Mouse (Mus musculus) MEL (cell line): ENCODE data around the gene Btbd10. TPM values are rescaled to one million over a fixed set of nuclear protein-coding genes. Genes with fewer than 3 reads are reported as not detected.
A peak's percentile ranks its signal among the peaks of the same experiment; 100 is the strongest.

Experiments
- DNase-seq: peaks from one replicate; pipeline ENCODE4 v3.0.0; 2011; ENCODE audit warnings: low read depth, low spot score
- H3K27ac ChIP-seq: 2 replicates; pipeline ENCODE4 v1.5.1; 2012; ENCODE audit warnings: low read depth, mild to moderate bottlenecking, control low read depth, low read length, moderate library complexity; ENCODE audit not compliant: control insufficient read depth
- H3K27me3 ChIP-seq, 2 experiments: fragments of 150-350 bp in 1 of 2; sonication (generic) in 1 of 2; 2 replicates each; pipeline ENCODE4 v1.6.1; 2012; ENCODE audit warnings: low read length in 2 of 2, mild to moderate bottlenecking in 2 of 2, improper control_type of control experiment in 1 of 2, moderate library complexity in 1 of 2; ENCODE audit not compliant: insufficient read depth in 2 of 2, control insufficient read depth in 1 of 2
- H3K36me3 ChIP-seq, 2 experiments: 2 replicates each; pipeline ENCODE4 v1.6.1; 2012 to 2014; ENCODE audit warnings: low read length in 2 of 2, improper control_type of control experiment in 1 of 2, inconsistent platforms in 1 of 2, mild to moderate bottlenecking in 1 of 2; ENCODE audit not compliant: insufficient read depth in 2 of 2, control insufficient read depth in 1 of 2
- H3K4me1 ChIP-seq, 2 experiments: fragments of 150-350 bp in 1 of 2; sonication (generic) in 1 of 2; 2 replicates each; pipeline ENCODE4 v1.6.1; 2012; ENCODE audit warnings: low read length in 2 of 2, improper control_type of control experiment in 1 of 2, mild to moderate bottlenecking in 1 of 2; ENCODE audit not compliant: insufficient read depth in 2 of 2, control insufficient read depth in 1 of 2
- H3K4me3 ChIP-seq, 2 experiments: fragments of 150-350 bp in 1 of 2; sonication (generic) in 1 of 2; 2 replicates each; pipeline ENCODE4 v1.5.1; 2012; ENCODE audit warnings: low read depth in 2 of 2, low read length in 2 of 2, mild to moderate bottlenecking in 2 of 2, moderate library complexity in 2 of 2, control low read depth in 1 of 2, improper control_type of control experiment in 1 of 2; ENCODE audit not compliant: control insufficient read depth in 1 of 2, insufficient read depth in 1 of 2
- H3K79me2 ChIP-seq: 2 replicates; pipeline ENCODE4 v1.6.1; 2012; ENCODE audit warnings: mild to moderate bottlenecking, low read length, moderate library complexity; ENCODE audit not compliant: control insufficient read depth, poor library complexity, insufficient read depth
- H3K9ac ChIP-seq: 2 replicates; pipeline ENCODE4 v1.6.1; 2012; ENCODE audit warnings: low read depth, mild to moderate bottlenecking, control low read depth, low read length, moderate library complexity; ENCODE audit not compliant: control insufficient read depth, poor library complexity, severe bottlenecking
- H3K9me3 ChIP-seq: fragments of 150-350 bp; sonication (generic); replicated peaks from 2 replicates; pipeline ENCODE4 v1.6.1; 2012; ENCODE audit warnings: mild to moderate bottlenecking, low read length, improper control_type of control experiment, moderate library complexity; ENCODE audit not compliant: insufficient read depth
- BHLHE40 ChIP-seq: IDR thresholded peaks from 2 replicates; pipeline ENCODE4 v1.6.1; 2012; ENCODE audit warnings: low read depth, mild to moderate bottlenecking, inconsistent platforms, low read length, improper control_type of control experiment, borderline replicate concordance
- CHD2 ChIP-seq: IDR thresholded peaks from 2 replicates; pipeline ENCODE4 v1.6.1; 2011; ENCODE audit warnings: low read length, improper control_type of control experiment
- CTCF ChIP-seq, 3 experiments: IDR thresholded peaks in 2 of 3; conservative IDR thresholded peaks in 1 of 3; 2 replicates each; pipeline ENCODE4 v1.5.1; 2011 to 2012; ENCODE audit warnings: low read length in 3 of 3, low read depth in 2 of 3, mild to moderate bottlenecking in 2 of 3, improper control_type of control experiment in 1 of 3, inconsistent platforms in 1 of 3, mixed read lengths in 1 of 3, moderate library complexity in 1 of 3; ENCODE audit not compliant: control insufficient read depth in 1 of 3, insufficient read depth in 1 of 3, poor library complexity in 1 of 3, severe bottlenecking in 1 of 3
- ELF1 ChIP-seq: IDR thresholded peaks from 2 replicates; pipeline ENCODE4 v1.6.1; 2014; ENCODE audit warnings: low read depth, mild to moderate bottlenecking, inconsistent platforms, low read length, improper control_type of control experiment, moderate library complexity
- EP300 ChIP-seq, 2 experiments: IDR thresholded peaks; 2 replicates each; pipeline ENCODE4 v1.6.1; 2011; ENCODE audit warnings: improper control_type of control experiment in 2 of 2, low read length in 2 of 2, low read depth in 1 of 2, mild to moderate bottlenecking in 1 of 2
- ETS1 ChIP-seq: IDR thresholded peaks from 2 replicates; pipeline ENCODE4 v1.6.1; 2012; ENCODE audit warnings: low read depth, mild to moderate bottlenecking, inconsistent platforms, low read length, improper control_type of control experiment, moderate library complexity
- GABPA ChIP-seq: IDR thresholded peaks from 2 replicates; pipeline ENCODE4 v1.6.1; 2012; ENCODE audit warnings: low read depth, mild to moderate bottlenecking, inconsistent platforms, low read length, improper control_type of control experiment, moderate library complexity
- GATA1 ChIP-seq: IDR thresholded peaks from 2 replicates; pipeline ENCODE4 v1.6.1; 2011; ENCODE audit warnings: low read depth, low read length, improper control_type of control experiment
- HCFC1 ChIP-seq: IDR thresholded peaks from 2 replicates; pipeline ENCODE4 v1.6.1; 2012; ENCODE audit warnings: low read depth, mild to moderate bottlenecking, inconsistent platforms, low read length, improper control_type of control experiment, moderate library complexity
- MXI1 ChIP-seq: IDR thresholded peaks from 2 replicates; pipeline ENCODE4 v1.6.1; 2011; ENCODE audit warnings: mild to moderate bottlenecking, low read depth, low read length, improper control_type of control experiment
- MYC ChIP-seq: IDR thresholded peaks from 2 replicates; pipeline ENCODE4 v1.6.1; 2011; ENCODE audit warnings: low read depth, mild to moderate bottlenecking, low read length, improper control_type of control experiment, moderate library complexity
- NELFE ChIP-seq: IDR thresholded peaks from 2 replicates; pipeline ENCODE4 v1.6.1; 2011; ENCODE audit warnings: low read depth, low read length, improper control_type of control experiment
- NRF1 ChIP-seq: IDR thresholded peaks from 2 replicates; pipeline ENCODE4 v1.6.1; 2014; ENCODE audit warnings: low read depth, mild to moderate bottlenecking, inconsistent platforms, low read length, improper control_type of control experiment, moderate library complexity; ENCODE audit not compliant: poor library complexity, insufficient read depth, severe bottlenecking
- POLR2A ChIP-seq, 2 experiments: IDR thresholded peaks; 2 replicates each; pipeline ENCODE4 v1.6.1; 2011 to 2012; ENCODE audit warnings: low read length in 2 of 2, mild to moderate bottlenecking in 2 of 2, control low read depth in 1 of 2, improper control_type of control experiment in 1 of 2, low read depth in 1 of 2, moderate library complexity in 1 of 2; ENCODE audit not compliant: control insufficient read depth in 1 of 2, insufficient read depth in 1 of 2, poor library complexity in 1 of 2
- POLR2AphosphoS2 ChIP-seq: IDR thresholded peaks from 2 replicates; pipeline ENCODE4 v1.6.1; 2011; ENCODE audit warnings: low read length, improper control_type of control experiment
- POLR2AphosphoS5 ChIP-seq: IDR thresholded peaks from 2 replicates; pipeline ENCODE4 v1.6.1; 2012; ENCODE audit warnings: low read depth, borderline replicate concordance, mild to moderate bottlenecking, inconsistent platforms, low read length, moderate library complexity, mixed read lengths
- RCOR1 ChIP-seq: IDR thresholded peaks from 2 replicates; pipeline ENCODE4 v1.6.1; 2012; ENCODE audit warnings: low read depth, mild to moderate bottlenecking, inconsistent platforms, low read length, improper control_type of control experiment
- SMC3 ChIP-seq: IDR thresholded peaks from 2 replicates; pipeline ENCODE4 v1.6.1; 2011; ENCODE audit warnings: low read depth, low read length, improper control_type of control experiment
- TAL1 ChIP-seq: IDR thresholded peaks from 2 replicates; pipeline ENCODE4 v1.6.1; 2012; ENCODE audit warnings: mild to moderate bottlenecking, inconsistent platforms, low read length, moderate library complexity, mixed read lengths
- UBTF ChIP-seq: IDR thresholded peaks from 2 replicates; pipeline ENCODE4 v1.6.1; 2012; ENCODE audit warnings: low read depth, mild to moderate bottlenecking, inconsistent platforms, low read length, improper control_type of control experiment, moderate library complexity, borderline replicate concordance; ENCODE audit not compliant: insufficient read depth
- USF2 ChIP-seq, 2 experiments: IDR thresholded peaks; 2 replicates each; pipeline ENCODE4 v1.6.1; 2011 to 2012; ENCODE audit warnings: improper control_type of control experiment in 2 of 2, low read length in 2 of 2, borderline replicate concordance in 1 of 2, inconsistent platforms in 1 of 2, low read depth in 1 of 2, mild to moderate bottlenecking in 1 of 2; ENCODE audit not compliant: insufficient read depth in 1 of 2
- ZC3H11A ChIP-seq: IDR thresholded peaks from 2 replicates; pipeline ENCODE4 v1.6.1; 2012; ENCODE audit warnings: low read depth, mild to moderate bottlenecking, inconsistent platforms, low read length, improper control_type of control experiment
- ZKSCAN1 ChIP-seq: IDR thresholded peaks from 2 replicates; pipeline ENCODE4 v1.6.1; 2012; ENCODE audit warnings: low read depth, mild to moderate bottlenecking, inconsistent platforms, low read length, improper control_type of control experiment, moderate library complexity
- ZNF384 ChIP-seq: IDR thresholded peaks from 2 replicates; pipeline ENCODE4 v1.6.1; 2012; ENCODE audit warnings: low read depth, mild to moderate bottlenecking, inconsistent platforms, low read length, improper control_type of control experiment
- polyA plus RNA-seq, 2 experiments: library from polyadenylated mRNA; stranded (reverse) in 1 of 2; unstranded in 1 of 2; fragments of >175 nt in 1 of 2; fragments of >200 nt in 1 of 2; gene quantifications; 2 replicates each; pipeline versions ENCODE4 v1.2.1 to v1.2.4; 2012; ENCODE audit warnings: low replicate concordance in 2 of 2, low read depth in 1 of 2; ENCODE audit not compliant: insufficient read length in 2 of 2, insufficient read depth in 1 of 2, missing spikeins in 1 of 2
- total RNA-seq: library from RNA; depleted of rRNA; stranded (reverse); fragments of 300-350 nt; gene quantifications from 2 replicates; pipeline ENCODE4 v1.2.3, GENCODE M21; 2012

Btbd10 gene
- total and polyA plus RNA-seq, 3 experiments, result 9.8 to 15.7 TPM; not detected in 1

- DNase-seq, result no peak
- Histone ChIP-seq H3K36me3 (peaks cover 0 to 8% of the 10 kb centered on the region in 2 experiments; a peak in 2 of 4 replicates), H3K27ac (no peak overlapping the region), H3K4me1 (peaks cover 0 to 10% of the 10 kb centered on the region in 2 experiments; a peak in 3 of 4 replicates), H3K27me3 (no peaks in the 10 kb centered on the region)
- no peak for TF ChIP-seq UBTF
- TF ChIP-seq CHD2, result no peak
- no peak for TF ChIP-seq BHLHE40
- no peak for TF ChIP-seq ETS1
- no peak for TF ChIP-seq POLR2AphosphoS5
- TF ChIP-seq RCOR1, result no peak
- TF ChIP-seq TAL1, result no peak
- no peak for TF ChIP-seq NELFE
- TF ChIP-seq, all 39 proteins: peak for 0
- Histone ChIP-seq H3K79me2 (no peaks in the 10 kb centered on the region), H3K9ac (no peak overlapping the region), H3K4me3 (no peak overlapping the region), H3K9me3 (no peaks in the 10 kb centered on the region)
Observed at GRCm38 (mm10) chr7:113398083-113398482, 28.9 kb upstream of the Btbd10 start.

DNA sequence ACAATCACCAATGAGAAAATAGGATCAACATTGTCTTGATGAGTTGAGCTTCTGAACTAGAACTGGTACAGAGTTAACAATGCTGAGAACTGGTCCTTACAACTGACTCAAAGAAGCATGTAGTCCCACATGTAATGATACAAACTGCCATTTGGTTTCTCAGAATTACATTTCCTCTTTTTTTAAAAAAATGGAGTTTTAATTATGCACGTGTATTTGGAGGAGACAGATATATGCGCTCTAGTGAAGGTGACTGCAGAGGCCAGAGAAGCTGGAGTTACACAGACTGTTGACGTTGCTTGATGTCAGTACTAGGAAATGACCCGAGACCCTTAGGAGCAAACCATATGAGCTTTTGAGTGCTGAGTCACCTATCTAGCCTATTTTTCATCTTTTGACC, 27.5 kb upstream of the Btbd10 start:
- H3K4me1 ChIP-seq, result peaks cover 3 to 14% of the 10 kb centered on the region in 2 experiments
- H3K9me3 ChIP-seq, result no peaks in the 10 kb centered on the region
- TF ChIP-seq ZNF384 (peak; percentile 57), CHD2 (no peak), ETS1 (peak; percentile 24; the same call in 1 of the 2 replicates), MYC (peak; percentile 72; the same call in 1 of the 2 replicates), ZKSCAN1 (no peak), EP300 (IDR thresholded peaks at IDR 0.05; ENCODE audit: low read depth in 1 of 2, low read length in 2 of 2) (peak in 1 of 2 experiments; percentile 49; a peak in 2 of 4 replicates)
- H3K9ac ChIP-seq, result no peak overlapping the region
- DNase-seq, result peak; percentile 47
- H3K36me3 ChIP-seq, result peaks cover 0 to 12% of the 10 kb centered on the region in 2 experiments; a peak in 2 of 4 replicates
- H3K27ac ChIP-seq, result peak overlapping the region; percentile 52
- no peaks in the 10 kb centered on the region for H3K79me2 ChIP-seq
- H3K27me3 ChIP-seq, result no peaks in the 10 kb centered on the region
- H3K4me3 ChIP-seq, result no peak overlapping the region

DNA sequence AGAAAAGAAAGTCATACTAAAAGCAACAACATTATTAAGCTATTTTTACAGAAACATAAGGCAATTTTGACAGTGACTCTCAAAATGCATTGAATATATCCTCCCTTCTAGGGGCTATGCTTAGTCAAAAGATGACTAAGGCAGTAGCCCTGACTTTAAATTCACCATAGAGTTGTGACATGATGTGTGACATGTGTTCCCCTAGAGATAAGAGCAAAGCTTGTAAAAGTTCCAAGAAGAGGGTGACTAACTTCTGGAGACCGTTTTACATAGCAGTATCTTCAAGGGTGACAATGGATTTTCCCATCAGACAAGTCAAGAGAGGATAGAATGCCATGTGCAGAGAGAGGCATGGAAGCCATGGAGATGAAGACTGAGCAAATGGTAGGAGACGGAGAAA, 22.4 kb upstream of the Btbd10 start:
- Histone ChIP-seq H3K79me2 (no peaks in the 10 kb centered on the region), H3K36me3 (peaks cover 0 to 13% of the 10 kb centered on the region in 2 experiments; a peak in 2 of 4 replicates), H3K9me3 (no peaks in the 10 kb centered on the region), H3K27ac (0 out of 2 replicates have a peak overlapping the region, but pooled peaks have one; percentile 9), H3K9ac (no peak overlapping the region), H3K4me3 (no peak overlapping the region), H3K4me1 (peaks cover 3 to 11% of the 10 kb centered on the region in 2 experiments), H3K27me3 (no peaks in the 10 kb centered on the region)
- DNase-seq, result peak; percentile 82
- TF ChIP-seq NRF1, result no peak
- TF ChIP-seq GATA1, result peak; percentile 89
- no peak for TF ChIP-seq ELF1
- peak; percentile 83 for TF ChIP-seq RCOR1
- TF ChIP-seq MYC, result peak; percentile 84; the same call in 1 of the 2 replicates
- no peak for TF ChIP-seq ZC3H11A
- no peak for TF ChIP-seq CTCF (IDR thresholded peaks at IDR 0.05 in 2 of 3, conservative IDR thresholded peaks at IDR 0.05 in 1 of 3; ENCODE audit: control insufficient read depth in 1 of 3, insufficient read depth in 1 of 3, low read depth in 2 of 3, low read length in 3 of 3, poor library complexity in 1 of 3, severe bottlenecking in 1 of 3)
- TF ChIP-seq EP300 (IDR thresholded peaks at IDR 0.05; ENCODE audit: low read depth in 1 of 2, low read length in 2 of 2), result peak; percentile 90 to 91
- peak; percentile 84 for TF ChIP-seq ETS1
- no peak for TF ChIP-seq USF2 (IDR thresholded peaks at IDR 0.05; ENCODE audit: borderline replicate concordance in 1 of 2, insufficient read depth in 1 of 2, low read depth in 1 of 2, low read length in 2 of 2)
- TF ChIP-seq CHD2, result no peak; the same call in 1 of the 2 replicates
- no peak for TF ChIP-seq POLR2A (IDR thresholded peaks at IDR 0.05; ENCODE audit: control insufficient read depth in 1 of 2, insufficient read depth in 1 of 2, low read depth in 1 of 2, low read length in 2 of 2, poor library complexity in 1 of 2)
- TF ChIP-seq MXI1, result no peak; the same call in 1 of the 2 replicates
- TF ChIP-seq SMC3, result no peak
- TF ChIP-seq POLR2AphosphoS2, result no peak
- no peak for TF ChIP-seq GABPA
- no peak for TF ChIP-seq POLR2AphosphoS5
- no peak for TF ChIP-seq HCFC1
